Mouse (Mus musculus) heart, adult 2 months (tissue): ENCODE results near the gene Galns.

ENCODE experiments used
- CTCF ChIP-seq: fragments of 200-600 bp; IDR thresholded peaks from 2 replicates; pipeline ENCODE4 v1.8.1; 2022; ENCODE audit warnings: antibody characterized with exemption, mild to moderate bottlenecking, moderate library complexity
- EP300 ChIP-seq: fragments of 200-500 bp; IDR thresholded peaks from 2 replicates; pipeline ENCODE4 v1.6.1; 2011; ENCODE audit warnings: low read depth, low read length, control low read depth; ENCODE audit not compliant: insufficient read depth
- POLR2A ChIP-seq: fragments of 200-500 bp; IDR thresholded peaks from 2 replicates; pipeline ENCODE4 v1.6.1; 2011; ENCODE audit warnings: mild to moderate bottlenecking, low read depth, low read length, control low read depth; ENCODE audit not compliant: insufficient read depth

GRCm38 (mm10) chr8:122648192-122648970 is 37.1 kb upstream of the Galns start:
- TF ChIP-seq POLR2A (no peak), CTCF (no peak), EP300 (no peak)
